8 mouse cellular contexts compared by ENCODE assay signal in the genomic region with DNA sequence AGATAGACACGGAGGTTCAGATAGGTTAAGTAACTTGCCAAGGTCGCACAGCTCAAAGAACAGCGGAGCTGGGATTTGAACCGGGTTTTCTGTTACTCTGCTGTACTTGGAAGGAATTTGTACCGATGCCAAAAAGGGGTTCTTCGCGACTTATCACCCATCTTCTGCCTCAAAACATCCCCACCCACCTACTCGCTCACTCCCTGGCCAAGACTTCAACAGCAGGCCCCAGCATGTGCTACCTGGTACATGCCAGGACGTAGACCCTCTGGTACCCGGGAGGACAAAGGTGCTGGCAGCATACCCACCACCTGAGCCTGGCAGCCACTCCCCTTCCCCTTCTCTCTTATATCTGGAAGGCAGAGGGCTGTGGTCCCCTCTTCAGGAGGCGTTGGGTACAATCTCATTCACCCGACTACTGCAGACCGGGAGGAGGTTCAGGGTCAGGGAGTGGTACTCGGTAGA. TPM values are rescaled to one million over a fixed set of nuclear protein-coding genes. Genes with fewer than 3 reads are reported as not detected.
DNase-seq lines count a peak whose midpoint lies in the region; ATAC-seq and TF ChIP-seq lines count a peak whose summit lies in the region.

No protein-coding gene starts in this region.

- H3K4me2 ChIP-seq in hindbrain, embryonic 13.5 days = peak overlapping the region; percentile 77
- H3K4me2 ChIP-seq in midbrain, embryonic 14.5 days (ENCODE audit: low read length) = peak overlapping the region; percentile 84

- H3K4me3 ChIP-seq in left cerebral cortex, adult 2 months = peak overlapping the region; percentile 85
- peak overlapping the region; percentile 93 for H3K4me3 ChIP-seq in embryonic facial prominence, embryonic 10.5 days
- H3K4me3 ChIP-seq in hindbrain, embryonic 13.5 days = peak overlapping the region; percentile 88
- peak overlapping the region; percentile 95 for H3K4me3 ChIP-seq in midbrain, embryonic 14.5 days (replicated peaks; ENCODE audit: low read depth, low read length)

- no peaks in the 10 kb centered on the region; the same call in 1 of the 2 replicates for H3K36me3 ChIP-seq in embryonic facial prominence, embryonic 10.5 days (replicated peaks)
- H3K36me3 ChIP-seq in hindbrain, embryonic 13.5 days = no peaks in the 10 kb centered on the region
- no peaks in the 10 kb centered on the region for H3K36me3 ChIP-seq in midbrain, embryonic 14.5 days (ENCODE audit: control insufficient read depth, insufficient read depth, low read length)

- no peaks in the 10 kb centered on the region for H3K9me3 ChIP-seq in embryonic facial prominence, embryonic 10.5 days
- no peaks in the 10 kb centered on the region for H3K9me3 ChIP-seq in hindbrain, embryonic 13.5 days
- H3K9me3 ChIP-seq in midbrain, embryonic 14.5 days (ENCODE audit: control insufficient read depth, low read length) = no peaks in the 10 kb centered on the region

- WGBS in embryonic facial prominence, embryonic 10.5 days = 31% methylated on average over 14 of the region's 14 CpGs
- 24% methylated on average over 14 of the region's 14 CpGs for WGBS in hindbrain, embryonic 13.5 days
- 27% methylated on average over 14 of the region's 14 CpGs for WGBS in midbrain, embryonic 14.5 days

- intact Hi-C loops in left cerebral cortex, adult 2 months (cut with DNase I) = loop anchor here (5.0 kb wide), 1 partner anchor 348 kb away; a partner anchor contains a TSS
- intact Hi-C loops in left cerebral cortex, postnatal 36 days (cut with DNase I) = no loop called here

- no peak for TF ChIP-seq CTCF in left cerebral cortex, adult 2 months (IDR thresholded peaks at IDR 0.05)

- DNase-seq in left cerebral cortex, adult 2 months (ENCODE audit: extremely low spot score in 1 of 2, low spot score in 2 of 2) = no peak
- DNase-seq in left cerebral cortex, postnatal 36 days (ENCODE audit: low spot score in 2 of 2) = no peak
- no peak for DNase-seq in embryonic facial prominence, embryonic 10.5 days (ENCODE audit: low spot score)
- DNase-seq in midbrain, embryonic 14.5 days = no peak
- no peak for DNase-seq in adrenal gland, postnatal 36 days
- no peak for DNase-seq in retina, postnatal 1 day
- DNase-seq in left cerebral cortex, adult 18-20 months (ENCODE audit: low spot score in 2 of 2) = no peak

- peak overlapping the region; percentile 98 for H3K27ac ChIP-seq in left cerebral cortex, adult 2 months
- H3K27ac ChIP-seq in embryonic facial prominence, embryonic 10.5 days (replicated peaks) = peak overlapping the region; percentile 95
- H3K27ac ChIP-seq in hindbrain, embryonic 13.5 days = peak overlapping the region; percentile 96
- peak overlapping the region; percentile 93 for H3K27ac ChIP-seq in midbrain, embryonic 14.5 days (replicated peaks; ENCODE audit: low read depth, low read length)

- H3K4me1 ChIP-seq in embryonic facial prominence, embryonic 10.5 days = peaks cover 37% of the 10 kb centered on the region
- H3K4me1 ChIP-seq in hindbrain, embryonic 13.5 days (replicated peaks) = peaks cover 44% of the 10 kb centered on the region
- H3K4me1 ChIP-seq in midbrain, embryonic 14.5 days (ENCODE audit: control insufficient read depth, insufficient read depth, low read length) = peaks cover 31% of the 10 kb centered on the region

- ATAC-seq in hindbrain, embryonic 13.5 days (ENCODE audit: low FRiP score) = peak; percentile 14
- ATAC-seq in midbrain, embryonic 14.5 days (ENCODE audit: low FRiP score, low TSS enrichment) = 0 out of 2 replicates have a peak, but pooled peaks have one; percentile 12

- peak overlapping the region; percentile 96 for H3K9ac ChIP-seq in hindbrain, embryonic 13.5 days
- H3K9ac ChIP-seq in midbrain, embryonic 14.5 days (replicated peaks; ENCODE audit: low read length) = peak overlapping the region; percentile 92

- no peaks in the 10 kb centered on the region for H3K27me3 ChIP-seq in embryonic facial prominence, embryonic 10.5 days (replicated peaks; ENCODE audit: low read depth, poor library complexity, severe bottlenecking)
- no peaks in the 10 kb centered on the region for H3K27me3 ChIP-seq in hindbrain, embryonic 13.5 days
- H3K27me3 ChIP-seq in midbrain, embryonic 14.5 days (ENCODE audit: control insufficient read depth, insufficient read depth, low read length) = no peaks in the 10 kb centered on the region

RNA-seq across cellular contexts. Expression of a gene that starts 1.4 kb away (rescaled TPM):
- total RNA-seq in left cerebral cortex, adult 2 months (2021) = 10 to 100 TPM; 42.4 to 44.1 TPM
- total RNA-seq in left cerebral cortex, postnatal 36 days (2021) = 10 to 100 TPM; 38.3 to 47.5 TPM
- polyA plus RNA-seq in embryonic facial prominence, embryonic 10.5 days (2016; fragmentation: Nextera tagmentation; extraction: Ambion mirVana) = 156 and 170 TPM in 2 replicates
- 121 and 122 TPM in 2 replicates for polyA plus RNA-seq in hindbrain, embryonic 13.5 days (2015; fragmentation: Nextera tagmentation; extraction: Ambion mirVana)
- 110 and 139 TPM in 2 replicates for polyA plus RNA-seq in midbrain, embryonic 14.5 days (2014; fragmentation: Nextera tagmentation; extraction: Ambion mirVana)
- 100 to 1,000 TPM; 115 to 118 TPM for total RNA-seq in adrenal gland, postnatal 36 days (2021)
- 10 to 100 TPM; 42.0 to 45.8 TPM for total RNA-seq in left cerebral cortex, adult 18-20 months (2021)

RNA-seq across cellular contexts. Expression of a gene that starts 2.0 kb away (rescaled TPM):
- total RNA-seq in left cerebral cortex, adult 2 months (2021) = 100 to 1,000 TPM; 176 to 184 TPM
- total RNA-seq in left cerebral cortex, postnatal 36 days (2021) = 100 to 1,000 TPM; 177 to 186 TPM
- polyA plus RNA-seq in embryonic facial prominence, embryonic 10.5 days (2016; fragmentation: Nextera tagmentation; extraction: Ambion mirVana) = 41.6 and 51.6 TPM in 2 replicates
- 123 and 139 TPM in 2 replicates for polyA plus RNA-seq in hindbrain, embryonic 13.5 days (2015; fragmentation: Nextera tagmentation; extraction: Ambion mirVana)
- polyA plus RNA-seq in midbrain, embryonic 14.5 days (2014; fragmentation: Nextera tagmentation; extraction: Ambion mirVana) = 123 and 130 TPM in 2 replicates
- total RNA-seq in adrenal gland, postnatal 36 days (2021) = 10 to 100 TPM; 40.0 to 45.2 TPM
- 100 to 1,000 TPM; 158 to 170 TPM for total RNA-seq in left cerebral cortex, adult 18-20 months (2021)

RNA-seq across cellular contexts. Expression of a gene that starts 25.6 kb away (rescaled TPM):
- total RNA-seq in left cerebral cortex, adult 2 months (2021) = 1 to 10 TPM in 1 of 2 experiments, under 1 TPM in 1; 0.25 to 1.5 TPM
- total RNA-seq in left cerebral cortex, postnatal 36 days (2021) = under 1 TPM; 0.12 to 0.66 TPM
- 0.81 and 0.84 TPM in 2 replicates for polyA plus RNA-seq in embryonic facial prominence, embryonic 10.5 days (2016; fragmentation: Nextera tagmentation; extraction: Ambion mirVana)
- polyA plus RNA-seq in hindbrain, embryonic 13.5 days (2015; fragmentation: Nextera tagmentation; extraction: Ambion mirVana) = 0.65 and 0.95 TPM in 2 replicates
- 0.08 and 2.4 TPM in 2 replicates for polyA plus RNA-seq in midbrain, embryonic 14.5 days (2014; fragmentation: Nextera tagmentation; extraction: Ambion mirVana)
- total RNA-seq in adrenal gland, postnatal 36 days (2021) = not detected
- total RNA-seq in left cerebral cortex, adult 18-20 months (2021) = under 1 TPM; 0.33 to 0.91 TPM

RNA-seq across cellular contexts. Expression of a gene that starts 48.9 kb away (rescaled TPM):
- total RNA-seq in left cerebral cortex, adult 2 months (2021) = not detected
- total RNA-seq in left cerebral cortex, postnatal 36 days (2021) = not detected
- polyA plus RNA-seq in embryonic facial prominence, embryonic 10.5 days (2016; fragmentation: Nextera tagmentation; extraction: Ambion mirVana) = not detected in 2 replicates
- not detected in 2 replicates for polyA plus RNA-seq in hindbrain, embryonic 13.5 days (2015; fragmentation: Nextera tagmentation; extraction: Ambion mirVana)
- 0.47 TPM in 1 of 2 replicates, not detected in the other for polyA plus RNA-seq in midbrain, embryonic 14.5 days (2014; fragmentation: Nextera tagmentation; extraction: Ambion mirVana)
- not detected for total RNA-seq in adrenal gland, postnatal 36 days (2021)
- not detected for total RNA-seq in left cerebral cortex, adult 18-20 months (2021)
